Mouse (Mus musculus): ENCODE measurements around the gene Ppp2ca.
"Not testable (repeated sequence)": the region's sequence is repeated elsewhere in the genome, so short reads cannot be mapped to it uniquely, and the experiment has no call there.

Ppp2ca gene

DNA sequence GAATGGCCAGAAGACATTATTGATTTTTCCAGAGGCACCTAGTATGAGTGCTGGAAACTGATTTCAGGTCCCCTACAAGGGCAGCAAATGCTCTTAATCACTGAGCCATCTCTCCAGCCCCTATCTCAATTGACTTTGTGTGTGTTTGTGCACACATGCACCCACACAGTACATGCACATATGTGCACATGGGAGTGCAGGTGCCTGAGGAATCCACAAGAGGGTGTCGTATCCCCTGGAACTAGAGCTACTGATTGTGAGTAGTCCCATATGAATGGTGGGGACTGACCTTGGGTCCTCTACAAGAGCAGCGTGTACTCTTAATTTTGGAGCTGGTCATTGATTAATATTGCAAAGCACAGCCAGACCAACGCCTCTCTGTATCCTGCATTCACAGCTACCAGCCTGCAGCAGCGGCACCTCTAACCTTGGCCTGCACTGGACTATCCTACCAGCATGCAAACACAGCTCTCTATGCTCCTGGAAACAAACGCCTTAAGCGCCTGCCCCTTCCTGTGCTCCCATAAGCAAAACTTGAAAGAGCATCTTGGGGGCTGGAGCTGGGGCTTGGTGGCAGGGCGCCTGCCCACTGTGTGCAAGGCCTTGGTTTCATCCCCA lies 32.1 kb downstream of the Ppp2ca start:
- no peak for DNase-seq (ENCODE audit: low read depth, low spot score)

DNA sequence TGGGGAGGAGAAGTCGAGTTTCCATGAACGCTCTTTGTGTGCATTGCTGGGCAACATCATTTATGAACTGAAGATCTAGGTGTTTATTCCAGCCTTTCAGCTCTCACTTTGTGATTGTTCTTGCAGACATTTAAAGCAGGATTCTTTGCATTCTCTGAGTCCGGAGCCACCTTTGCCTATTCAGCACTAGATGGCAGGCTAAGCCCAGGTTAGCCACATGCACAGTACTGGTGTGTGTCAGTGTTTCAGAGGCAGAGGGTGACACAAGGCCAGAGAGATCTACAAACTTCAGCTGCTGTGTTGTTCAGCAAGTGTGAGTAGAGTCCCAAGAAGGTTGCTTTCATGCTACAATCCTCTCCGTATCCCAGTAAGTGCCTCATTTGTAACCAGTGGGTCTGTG lies 45.2 kb downstream of the Ppp2ca start:
- DNase-seq (ENCODE audit: low read depth, low spot score), result peak; percentile 71

DNA sequence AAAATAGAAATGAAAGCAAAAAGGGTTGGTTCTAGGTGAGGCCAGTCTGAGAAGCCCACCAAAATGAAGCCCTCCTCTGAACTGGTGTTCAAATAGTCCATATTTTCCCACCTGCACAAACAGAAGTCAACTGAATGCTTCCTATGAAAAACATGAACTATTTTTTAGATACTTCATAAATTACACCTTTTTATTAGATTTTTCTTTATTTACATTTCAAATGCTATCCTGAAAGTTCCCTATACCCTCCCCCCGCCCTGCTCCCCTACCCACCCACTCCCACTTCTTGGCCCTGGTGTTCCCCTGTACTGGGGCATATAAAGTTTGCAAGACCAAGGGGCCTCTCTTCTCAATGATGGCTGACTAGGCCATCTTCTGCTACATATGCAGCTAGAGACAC lies 46.9 kb downstream of the Ppp2ca start, which contains the start of gene Olfr1373:
TSS of gene Olfr1373 (minus strand) at position 101 of the 400 bp plus-strand sequence.
- not testable (repeated sequence) for DNase-seq (ENCODE audit: low read depth, low spot score)

DNA sequence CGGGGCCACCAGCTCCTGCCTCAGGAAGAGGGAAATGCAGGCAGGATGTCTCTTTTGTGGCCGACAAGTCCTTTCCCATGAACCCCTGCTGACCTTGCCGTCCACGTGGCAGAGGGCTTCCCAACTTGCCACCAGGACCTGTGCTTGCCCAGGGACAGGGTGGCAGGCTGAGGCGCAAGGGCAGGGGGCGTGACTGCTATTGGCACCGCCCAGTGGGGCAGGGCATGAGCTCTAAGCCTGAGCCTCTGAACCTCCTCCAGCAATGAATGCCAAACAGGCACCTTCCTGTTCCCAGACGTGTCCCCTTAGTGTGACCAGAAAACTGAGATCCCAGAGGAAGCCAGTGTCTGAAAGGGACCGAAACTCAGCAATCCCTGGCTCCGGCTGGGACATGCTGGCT lies 65.4 kb downstream of the Ppp2ca start:
- no peak for DNase-seq (ENCODE audit: low read depth, low spot score)

DNA sequence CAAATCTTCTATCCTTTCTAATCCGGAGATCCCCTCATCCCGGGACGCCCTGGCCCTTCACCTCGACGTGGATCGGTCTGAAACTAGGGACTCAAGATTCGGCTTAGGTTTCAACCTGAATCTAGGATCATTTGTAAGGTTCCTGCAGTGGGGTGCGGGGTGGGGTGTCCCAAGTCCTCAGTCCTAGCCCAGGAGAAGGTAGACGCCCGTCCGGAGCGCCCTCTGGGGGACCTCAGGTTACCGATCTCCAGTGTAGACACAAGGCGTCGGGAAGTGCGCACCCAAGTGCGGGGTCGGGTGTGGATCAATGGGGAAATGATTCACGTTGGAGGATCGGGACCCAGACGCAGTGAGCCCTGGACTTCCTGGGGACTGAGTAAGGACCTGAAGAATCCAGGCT lies 68.6 kb downstream of the Ppp2ca start:
- DNase-seq (ENCODE audit: low read depth, low spot score), result no peak

DNA sequence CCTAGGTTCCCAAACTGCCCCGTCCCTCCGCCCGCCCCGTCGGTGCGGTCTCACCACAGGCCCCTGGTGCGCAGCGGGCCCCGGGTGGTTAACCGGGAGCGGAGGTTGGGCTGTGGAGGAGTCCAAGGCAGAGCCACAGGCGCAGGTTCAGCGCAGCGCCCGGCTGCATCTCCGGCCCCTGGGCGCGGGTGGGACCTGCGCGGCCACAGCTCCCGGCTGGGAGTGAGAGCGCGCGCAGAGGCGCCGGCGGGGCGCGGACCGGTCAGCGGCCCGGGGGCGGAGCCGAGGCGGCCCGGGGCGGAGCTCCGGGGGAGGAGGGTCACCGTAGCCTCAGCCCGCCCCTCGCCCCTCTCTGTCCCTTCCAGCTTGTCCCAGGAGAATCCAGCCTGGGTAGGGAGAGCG lies 69.4 kb downstream of the Ppp2ca start:
- not testable (repeated sequence) for DNase-seq (ENCODE audit: low read depth, low spot score)

DNA sequence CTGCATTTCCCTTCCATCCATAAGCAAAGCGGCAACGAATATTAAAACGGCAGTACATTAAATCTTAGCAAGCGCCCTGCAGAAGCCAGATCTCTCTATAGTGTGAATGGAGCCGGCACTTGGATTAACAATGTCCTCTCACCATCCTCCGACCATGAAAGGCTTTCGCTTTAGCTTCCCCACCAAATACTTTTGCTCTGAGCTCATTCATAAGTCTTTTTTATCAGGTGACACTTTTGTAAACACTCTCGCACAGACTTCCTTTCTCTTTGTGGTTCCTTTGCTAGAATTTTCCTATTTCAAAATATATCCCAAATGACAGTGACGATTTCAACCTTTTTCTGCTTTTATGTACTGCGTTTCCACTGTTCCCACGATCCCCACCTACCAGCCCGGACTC lies 70.0 kb downstream of the Ppp2ca start:
- no peak for DNase-seq (ENCODE audit: low read depth, low spot score)

Data from brain, adult 2 months (tissue).